Mouse (Mus musculus) lung, postnatal 0 days (tissue): ENCODE data around the gene Mbtps1. TPM values are rescaled to one million over a fixed set of nuclear protein-coding genes. Genes with fewer than 3 reads are reported as not detected.

Experiments used
- ATAC-seq: fragments of 200-750 bp; cut with Nextera tagmentation; 2 replicates; pipeline ENCODE4 v1.8.0; 2017; ENCODE audit warnings: moderate library complexity
- DNase-seq: peaks from one replicate; pipeline ENCODE4 v3.0.0-alpha.2; 2016; ENCODE audit warnings: low spot score
- H3K27ac ChIP-seq: fragments of 300-500 bp; sonication (generic); 2 replicates; pipeline ENCODE4 v1.5.1; 2014; ENCODE audit warnings: antibody characterized with exemption, mild to moderate bottlenecking, low read length, mixed read lengths
- H3K27me3 ChIP-seq: fragments of 300-500 bp; sonication (generic); replicated peaks from 2 replicates; pipeline ENCODE4 v1.6.1; 2014; ENCODE audit warnings: low read length, mixed read lengths; ENCODE audit not compliant: insufficient read depth
- H3K36me3 ChIP-seq: fragments of 300-500 bp; sonication (generic); 2 replicates; pipeline ENCODE4 v1.6.1; 2014; ENCODE audit warnings: low read length, mixed read lengths; ENCODE audit not compliant: insufficient read depth
- H3K4me1 ChIP-seq: fragments of 300-500 bp; sonication (generic); 2 replicates; pipeline ENCODE4 v1.6.1; 2014; ENCODE audit warnings: antibody characterized with exemption, low read depth, low read length, mixed read lengths; ENCODE audit not compliant: insufficient read depth
- H3K4me2 ChIP-seq: fragments of 300-500 bp; sonication (generic); replicated peaks from 2 replicates; pipeline ENCODE4 v1.6.1; 2014; ENCODE audit warnings: low read depth, mild to moderate bottlenecking, low read length, moderate library complexity, mixed read lengths
- H3K4me3 ChIP-seq: fragments of 300-500 bp; sonication (generic); 2 replicates; pipeline ENCODE4 v1.5.1; 2014; ENCODE audit warnings: low read depth, low read length
- H3K9ac ChIP-seq: fragments of 300-500 bp; sonication (generic); replicated peaks from 2 replicates; pipeline ENCODE4 v1.6.1; 2014; ENCODE audit warnings: low read depth, mild to moderate bottlenecking
- H3K9me3 ChIP-seq: fragments of 300-500 bp; sonication (generic); 2 replicates; pipeline ENCODE4 v1.6.1; 2016; ENCODE audit warnings: low read length, mixed read lengths
- CTCF ChIP-seq: IDR thresholded peaks from 2 replicates; pipeline ENCODE4 v1.5.1; 2016; ENCODE audit warnings: antibody characterized with exemption, mild to moderate bottlenecking
- EP300 ChIP-seq: IDR thresholded peaks from 2 replicates; pipeline ENCODE4 v1.6.1; 2016; ENCODE audit warnings: antibody characterized with exemption, mild to moderate bottlenecking, control low read depth
- WGBS: fragments of 180-500 bp; shearing (Covaris S2); extraction: QIAGEN DNeasy Blood & Tissue Kit; methylation state at CpG from one replicate; pipeline ENCODE4 v1.1.7; 2014; 5-methylcytosine and 5-hydroxymethylcytosine counted together
- polyA plus RNA-seq: library from polyadenylated mRNA; unstranded; fragments of >200 nt; fragmentation: Nextera tagmentation; extraction: Ambion mirVana; gene quantifications from 2 replicates; pipeline ENCODE4 v1.2.1, GENCODE M21; 2015

Gene Mbtps1
- polyA plus RNA-seq, 1 experiment from 2014 or later = 64.4 TPM

DNA sequence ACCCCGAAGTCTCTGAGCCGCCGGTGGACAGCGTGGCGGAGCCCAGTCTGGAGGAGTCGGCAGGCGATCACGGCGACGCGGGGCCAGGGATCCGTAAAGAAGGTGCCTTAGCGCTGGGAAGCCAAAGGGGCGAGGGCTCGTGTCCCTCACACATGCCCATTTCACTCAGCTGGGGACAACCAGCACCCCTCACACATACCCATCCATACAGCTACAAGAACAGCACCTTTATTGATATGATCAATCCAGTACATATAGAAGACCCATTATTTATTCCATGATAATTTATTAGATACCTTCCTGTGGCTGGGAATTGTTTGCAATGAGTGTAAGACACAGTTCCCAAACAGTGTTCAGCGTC is 16.8 kb upstream of the Mbtps1 start:
- WGBS = under 1% methylated on average over 16 of the region's 16 CpGs
- TF ChIP-seq CTCF (no peak), EP300 (no peak)
- no peaks in the 10 kb centered on the region for H3K36me3 ChIP-seq
- H3K27ac ChIP-seq = no peak overlapping the region
- H3K4me3 ChIP-seq = peak overlapping the region; percentile 82
- H3K27me3 ChIP-seq = peaks cover 9% of the 10 kb centered on the region; the same call in 1 of the 2 replicates
- H3K9me3 ChIP-seq = no peaks in the 10 kb centered on the region
- H3K9ac ChIP-seq = no peak overlapping the region; the same call in 1 of the 2 replicates
- H3K4me1 ChIP-seq = peaks cover 4% of the 10 kb centered on the region; the same call in 1 of the 2 replicates
- ATAC-seq = no peak
- no peak for DNase-seq
- H3K4me2 ChIP-seq = peak overlapping the region; percentile 92

DNA sequence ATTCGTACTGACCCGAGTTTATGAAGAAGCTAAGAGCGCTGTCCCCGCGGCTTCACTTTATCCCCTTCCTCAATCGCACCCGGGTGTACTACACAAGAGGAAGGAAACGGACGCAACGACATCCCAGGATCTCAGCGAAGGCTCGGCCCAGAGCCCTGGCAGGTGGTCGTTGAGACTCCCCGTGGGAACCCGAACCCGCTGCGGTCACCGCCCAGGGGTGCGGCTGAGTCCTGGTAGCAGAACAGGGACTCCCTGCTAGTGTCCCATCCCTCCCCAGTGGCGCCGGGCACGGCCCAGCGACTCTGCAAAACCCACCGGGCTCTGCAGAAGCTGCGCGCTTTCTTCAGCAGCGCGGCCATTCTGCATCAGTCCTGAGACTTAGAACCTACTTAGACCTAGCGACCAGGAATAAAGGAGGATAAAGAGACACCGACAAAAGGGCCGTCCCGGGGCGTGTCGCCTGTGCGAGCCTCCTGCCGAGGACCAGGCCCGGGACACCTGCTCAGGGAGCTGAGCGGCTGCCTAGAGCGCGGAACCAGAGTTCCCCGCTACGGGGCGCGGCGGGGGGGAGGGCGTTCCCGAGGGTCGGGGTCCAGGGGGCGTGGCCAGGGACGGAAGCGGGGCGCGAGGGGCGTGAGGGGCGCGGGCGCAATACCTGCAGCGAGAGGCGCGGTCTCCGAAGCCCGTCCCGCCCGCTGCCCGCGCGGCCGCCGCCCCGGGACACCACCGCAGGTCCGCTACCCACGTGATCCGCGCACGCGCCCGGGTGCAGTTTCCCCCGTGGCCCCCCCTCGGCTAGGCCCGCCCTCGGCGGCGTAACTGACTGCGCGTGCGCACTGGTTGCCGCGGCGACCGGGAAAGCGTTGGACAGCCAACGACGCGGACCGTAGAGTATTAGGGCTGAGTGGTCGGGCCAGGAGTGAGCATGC is 16.2 kb upstream of the Mbtps1 start, which contains the start of the genes Hsdl1 and Dnaaf1:
Gene Hsdl1 (minus strand): TSS at position 747 of the 929 bp plus-strand sequence.
Gene Dnaaf1 (plus strand): TSS at position 799 of the 929 bp plus-strand sequence.
- under 1% methylated on average over 80 of the region's 97 CpGs for WGBS
- Histone ChIP-seq H3K4me2 (peak within 1 kb of the TSS; percentile 92), H3K4me3 (peak within 1 kb of the TSS; percentile 82), H3K9ac (peak within 1 kb of the TSS; percentile 66), H3K9me3 (no peaks in the 10 kb centered on the region), H3K4me1 (peaks cover 4% of the 10 kb centered on the region; the same call in 1 of the 2 replicates), H3K27me3 (peaks cover 9% of the 10 kb centered on the region; the same call in 1 of the 2 replicates), H3K27ac (0 out of 2 replicates have a peak within 1 kb of the TSS, but pooled peaks have one; percentile 15), H3K36me3 (no peaks in the 10 kb centered on the region)
- DNase-seq (peak; percentile 96), ATAC-seq (peak; percentile 91)
- TF ChIP-seq EP300 (no peak), CTCF (peak; percentile 54)

DNA sequence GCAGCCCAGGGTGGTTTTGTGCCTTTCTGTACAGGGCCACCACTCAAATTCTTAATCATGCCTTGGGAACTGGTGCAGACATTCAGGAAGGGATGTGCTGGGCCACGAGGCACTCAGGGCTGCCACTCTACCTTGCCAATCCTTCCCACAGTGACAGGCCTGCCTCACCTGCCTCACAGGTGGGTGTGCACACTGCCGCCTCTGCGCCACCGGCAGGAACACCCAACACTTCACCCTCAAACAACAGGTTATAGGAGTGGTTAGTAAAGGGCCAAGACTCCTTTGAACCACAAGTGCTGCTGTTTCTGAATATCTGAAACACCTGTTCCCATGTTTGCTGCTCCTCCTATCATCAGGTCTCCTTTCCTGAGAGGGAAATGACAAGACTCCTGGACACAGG is 13.9 kb upstream of the Mbtps1 start:
- Histone ChIP-seq H3K9ac (no peak overlapping the region), H3K27ac (peak overlapping the region; percentile 44; the same call in 1 of the 2 replicates), H3K36me3 (no peaks in the 10 kb centered on the region), H3K4me2 (no peak overlapping the region), H3K4me1 (peaks cover 4% of the 10 kb centered on the region; the same call in 1 of the 2 replicates), H3K4me3 (no peak overlapping the region), H3K9me3 (no peaks in the 10 kb centered on the region), H3K27me3 (peaks cover 9% of the 10 kb centered on the region; the same call in 1 of the 2 replicates)
- 64% methylated on average over 4 of the region's 4 CpGs for WGBS
- peak; percentile 62 for ATAC-seq
- peak; percentile 74 for DNase-seq
- TF ChIP-seq EP300 (no peak), CTCF (no peak)

DNA sequence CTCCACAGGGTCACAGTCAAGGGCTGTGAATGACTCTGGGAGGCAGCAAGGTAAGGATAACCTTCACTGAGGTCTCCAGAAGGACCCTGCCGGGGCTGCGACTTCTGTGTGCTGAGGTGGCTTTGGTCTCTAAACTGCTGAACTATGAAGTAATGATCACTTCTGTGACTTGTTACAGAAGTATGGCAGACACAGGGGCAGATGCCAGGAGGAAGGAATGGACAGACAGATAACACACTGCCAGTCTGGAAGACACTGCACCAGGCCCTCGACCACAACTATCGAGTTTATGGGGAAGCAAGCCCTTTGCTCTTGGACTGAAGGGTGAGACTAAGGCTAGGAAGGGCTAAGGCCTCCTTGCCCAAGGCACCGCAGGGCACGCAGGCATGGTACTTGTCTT is 12.6 kb upstream of the Mbtps1 start:
- peaks cover 4% of the 10 kb centered on the region for H3K36me3 ChIP-seq
- H3K9ac ChIP-seq = no peak overlapping the region
- no peak for TF ChIP-seq EP300
- TF ChIP-seq CTCF = no peak
- H3K4me1 ChIP-seq = peaks cover 4% of the 10 kb centered on the region; the same call in 1 of the 2 replicates
- H3K9me3 ChIP-seq = no peaks in the 10 kb centered on the region
- no peak overlapping the region for H3K4me2 ChIP-seq
- no peak overlapping the region for H3K4me3 ChIP-seq
- no peak for DNase-seq
- no peak overlapping the region for H3K27ac ChIP-seq
- H3K27me3 ChIP-seq = peaks cover 9% of the 10 kb centered on the region; the same call in 1 of the 2 replicates
- 72% methylated on average over 6 of the region's 6 CpGs for WGBS
- no peak for ATAC-seq

DNA sequence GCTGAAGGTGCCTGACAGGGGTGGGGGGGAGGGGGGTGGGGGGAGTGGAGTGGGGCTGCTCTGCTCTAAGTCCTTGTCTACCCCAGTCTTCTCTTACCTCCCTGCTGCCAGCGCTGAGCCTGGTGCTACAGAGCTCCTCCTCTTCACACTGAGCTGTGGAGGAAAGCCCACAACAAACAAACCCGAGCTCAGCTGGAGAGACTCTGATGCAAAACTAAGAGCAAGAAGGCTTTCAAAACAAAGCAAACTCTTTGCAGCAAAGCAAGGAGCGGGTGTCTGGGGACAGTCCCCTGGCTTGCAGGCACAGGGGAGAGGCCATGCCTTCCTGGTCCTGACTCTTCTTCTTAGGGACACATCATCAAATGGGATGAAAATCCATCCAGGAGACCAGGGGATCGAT is 11.3 kb upstream of the Mbtps1 start:
- 38% methylated on average over 4 of the region's 4 CpGs for WGBS

DNA sequence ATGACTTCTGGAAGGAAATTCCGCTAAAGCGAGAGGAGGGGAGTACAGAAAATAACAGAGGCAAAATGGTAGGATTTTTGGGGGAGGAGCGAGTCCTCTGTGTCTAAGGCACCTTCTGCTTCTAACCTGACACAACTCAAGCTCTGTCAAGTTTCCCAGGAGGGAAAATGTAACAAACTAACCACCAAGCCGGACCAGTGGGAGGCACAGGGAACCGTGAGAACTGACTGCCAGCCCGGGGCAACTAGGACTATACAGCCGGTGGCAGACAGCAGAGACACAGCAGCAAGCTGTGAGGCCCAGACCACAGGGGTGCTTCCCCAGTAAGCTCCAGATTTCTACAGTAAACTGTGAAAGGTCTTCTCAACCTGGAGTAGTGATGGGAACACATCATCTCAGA is 10.4 kb upstream of the Mbtps1 start:
- DNase-seq = no peak
- H3K9me3 ChIP-seq = no peaks in the 10 kb centered on the region
- H3K4me2 ChIP-seq = no peak overlapping the region
- WGBS = 65% methylated on average over 7 of the region's 7 CpGs
- no peak overlapping the region for H3K4me3 ChIP-seq
- no peak overlapping the region for H3K9ac ChIP-seq
- H3K4me1 ChIP-seq = no peaks in the 10 kb centered on the region; the same call in 1 of the 2 replicates
- no peak for ATAC-seq
- peaks cover 18% of the 10 kb centered on the region for H3K36me3 ChIP-seq
- H3K27ac ChIP-seq = no peak overlapping the region
- TF ChIP-seq CTCF (no peak), EP300 (no peak)
- no peaks in the 10 kb centered on the region for H3K27me3 ChIP-seq

More for the DNA sequence above, 11.3 kb upstream of the Mbtps1 start:
- TF ChIP-seq CTCF (no peak), EP300 (no peak)
- no peak for ATAC-seq
- Histone ChIP-seq H3K27ac (no peak overlapping the region), H3K36me3 (peaks cover 15% of the 10 kb centered on the region), H3K4me3 (no peak overlapping the region), H3K9me3 (no peaks in the 10 kb centered on the region), H3K9ac (no peak overlapping the region), H3K4me1 (no peaks in the 10 kb centered on the region; the same call in 1 of the 2 replicates), H3K27me3 (no peaks in the 10 kb centered on the region), H3K4me2 (no peak overlapping the region)
- no peak for DNase-seq
